Mouse (Mus musculus): ENCODE measurements around the gene Gucy1b2. TPM values are rescaled to one million over a fixed set of nuclear protein-coding genes. Genes with fewer than 3 reads are reported as not detected.

Gene Gucy1b2
- polyA plus RNA-seq (2017; shearing (Covaris generic)): not detected

DNA sequence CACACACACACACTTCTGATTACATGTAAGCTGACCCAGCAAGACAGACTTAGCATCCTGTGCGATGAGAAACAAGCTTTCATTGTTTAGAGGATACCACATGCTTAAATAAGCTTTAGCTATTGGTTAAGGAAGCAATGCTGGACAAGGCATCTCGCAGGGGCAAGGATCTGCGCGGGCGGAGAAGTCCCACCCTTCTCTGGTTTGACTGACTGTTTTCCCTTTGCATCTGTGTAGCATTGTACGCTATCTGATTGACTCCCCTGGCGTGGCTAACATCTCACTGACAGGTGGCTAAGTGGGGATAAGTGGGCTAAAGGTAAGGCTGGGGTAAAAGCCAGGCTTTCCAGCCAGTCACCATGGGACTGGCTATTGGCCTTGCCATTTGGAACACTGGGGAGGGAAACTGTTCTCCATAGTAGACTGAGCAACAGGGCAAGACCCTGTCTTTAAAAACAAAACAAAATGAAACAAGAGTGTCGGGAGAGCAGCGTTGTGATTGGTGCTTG, at the start of gene Gucy1b2:
TSS of gene Gucy1b2 (minus strand) at position 51 of the 509 bp plus-strand sequence.

Other genes starting within 250 kb of the Gucy1b2 start
- gene Rnaseh2b, start 163.7 kb downstream of the Gucy1b2 start, polyA plus RNA-seq (2017; shearing (Covaris generic)): 34.5 TPM
- gene Dleu7, start 163.2 kb downstream of the Gucy1b2 start, polyA plus RNA-seq (2017; shearing (Covaris generic)): 0.35 TPM
- not detected for gene Fam124a, start 99.4 kb upstream of the Gucy1b2 start, polyA plus RNA-seq (2017; shearing (Covaris generic))
- not detected for gene Gm4131, start 110.6 kb upstream of the Gucy1b2 start, polyA plus RNA-seq (2017; shearing (Covaris generic))
- not detected for gene Serpine3, start 207.4 kb upstream of the Gucy1b2 start, polyA plus RNA-seq (2017; shearing (Covaris generic))